Mouse (Mus musculus) limb, embryonic 10.5 days (tissue): ENCODE measurements around the gene Gm10961. TPM values are rescaled to one million over a fixed set of nuclear protein-coding genes. Genes with fewer than 3 reads are reported as not detected.
A peak's percentile ranks its signal among the peaks of the same experiment; 100 is the strongest.
"Not testable (repeated sequence)": the region's sequence is repeated elsewhere in the genome, so short reads cannot be mapped to it uniquely, and the experiment has no call there.

ENCODE experiments used
- DNase-seq: peaks from one replicate; pipeline ENCODE4 v3.0.0-alpha.2; 2017; ENCODE audit warnings: low spot score
- H3K27ac ChIP-seq: fragments of 300-500 bp; sonication (generic); 2 replicates; pipeline ENCODE4 v1.5.1; 2016; ENCODE audit warnings: mild to moderate bottlenecking
- H3K27me3 ChIP-seq: fragments of 300-500 bp; sonication (generic); 2 replicates; pipeline ENCODE4 v1.6.1; 2016; ENCODE audit warnings: low read depth, mild to moderate bottlenecking; ENCODE audit not compliant: poor library complexity, severe bottlenecking
- H3K36me3 ChIP-seq: fragments of 300-500 bp; sonication (generic); 2 replicates; pipeline ENCODE4 v1.6.1; 2016; ENCODE audit warnings: mild to moderate bottlenecking, moderate library complexity
- H3K4me1 ChIP-seq: fragments of 300-500 bp; sonication (generic); 2 replicates; pipeline ENCODE4 v1.6.1; 2016
- H3K4me3 ChIP-seq: fragments of 300-500 bp; sonication (generic); 2 replicates; pipeline ENCODE4 v1.5.1; 2016; ENCODE audit warnings: mild to moderate bottlenecking, moderate library complexity
- H3K9me3 ChIP-seq: fragments of 300-500 bp; sonication (generic); replicated peaks from 2 replicates; pipeline ENCODE4 v1.6.1; 2016; ENCODE audit warnings: mild to moderate bottlenecking
- WGBS: fragments of 180-500 bp; shearing (Covaris S2); methylation state at CpG from one replicate; pipeline ENCODE4 v1.1.7; 2016; 5-methylcytosine and 5-hydroxymethylcytosine counted together
- polyA plus RNA-seq: library from polyadenylated mRNA; unstranded; fragments of >200 nt; fragmentation: Nextera tagmentation; extraction: Ambion mirVana; gene quantifications from 2 replicates; pipeline ENCODE4 v1.2.1, GENCODE M21; 2016

The Gm10961 gene
- polyA plus RNA-seq, 1 experiment from 2014 or later: not detected

- Histone ChIP-seq H3K36me3 (peaks cover 99% of the 10 kb centered on the region), H3K4me1 (no peaks in the 10 kb centered on the region), H3K27ac (no peak overlapping the region), H3K9me3 (no peaks in the 10 kb centered on the region), H3K4me3 (no peak overlapping the region), H3K27me3 (no peaks in the 10 kb centered on the region)
- DNase-seq: no peak
- 97% methylated on average over 8 of the region's 8 CpGs for WGBS
Measured at GRCm38 (mm10) chr3:107624424-107624823, 6.7 kb upstream of the Gm10961 start.

GRCm38 (mm10) chr3:107625536-107625935 is 5.6 kb upstream of the Gm10961 start:
- Histone ChIP-seq H3K9me3 (no peaks in the 10 kb centered on the region), H3K4me3 (no peak overlapping the region), H3K4me1 (peaks cover 7% of the 10 kb centered on the region), H3K27me3 (no peaks in the 10 kb centered on the region), H3K36me3 (peaks cover 94% of the 10 kb centered on the region), H3K27ac (no peak overlapping the region)
- DNase-seq: no peak
- WGBS: 95% methylated on average over 8 of the region's 8 CpGs

- no peak for DNase-seq
- 94% methylated on average over 8 of the region's 8 CpGs for WGBS
Measured at GRCm38 (mm10) chr3:107626751-107627150, 4.4 kb upstream of the Gm10961 start.

DNA sequence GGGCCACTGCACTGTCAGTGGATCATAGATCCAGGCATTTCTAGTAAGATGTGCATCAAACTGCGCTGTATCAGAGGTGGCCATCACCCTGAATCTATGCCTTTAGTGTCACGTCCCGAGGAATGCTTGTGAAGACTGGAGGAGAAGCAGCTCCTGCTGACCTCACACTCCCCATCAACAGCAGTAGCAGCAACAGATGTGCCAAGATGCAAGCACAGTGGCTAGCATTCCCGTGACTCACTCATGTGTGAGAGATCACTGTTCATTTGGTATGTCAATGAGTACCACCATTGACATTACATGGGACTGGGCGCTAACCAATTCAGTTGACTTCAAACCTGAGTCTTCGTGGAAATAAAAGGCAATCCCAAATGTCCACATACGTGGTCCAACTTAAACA is 3.5 kb upstream of the Gm10961 start:
- WGBS: 92% methylated on average over 7 of the region's 7 CpGs

More at GRCm38 (mm10) chr3:107626751-107627150, 4.4 kb upstream of the Gm10961 start:
- Histone ChIP-seq H3K9me3 (no peaks in the 10 kb centered on the region), H3K4me3 (no peak overlapping the region), H3K27me3 (no peaks in the 10 kb centered on the region), H3K27ac (no peak overlapping the region), H3K36me3 (peaks cover 82% of the 10 kb centered on the region), H3K4me1 (peaks cover 10% of the 10 kb centered on the region)

GRCm38 (mm10) chr3:107628551-107628950 is 2.6 kb upstream of the Gm10961 start:
- Histone ChIP-seq H3K4me1 (peaks cover 18% of the 10 kb centered on the region), H3K4me3 (no peak overlapping the region), H3K36me3 (peaks cover 64% of the 10 kb centered on the region), H3K27me3 (no peaks in the 10 kb centered on the region), H3K27ac (no peak overlapping the region), H3K9me3 (no peaks in the 10 kb centered on the region)
- no peak for DNase-seq
- WGBS: 88% methylated on average over 2 of the region's 2 CpGs

More for the DNA sequence above, 3.5 kb upstream of the Gm10961 start:
- peaks cover 73% of the 10 kb centered on the region for H3K36me3 ChIP-seq
- peaks cover 15% of the 10 kb centered on the region for H3K4me1 ChIP-seq
- no peaks in the 10 kb centered on the region for H3K27me3 ChIP-seq
- no peak overlapping the region for H3K4me3 ChIP-seq
- no peak for DNase-seq
- H3K27ac ChIP-seq: no peak overlapping the region
- no peaks in the 10 kb centered on the region for H3K9me3 ChIP-seq

GRCm38 (mm10) chr3:107629411-107629810 is 1.7 kb upstream of the Gm10961 start:
- Histone ChIP-seq H3K9me3 (no peaks in the 10 kb centered on the region), H3K27ac (no peak overlapping the region), H3K4me3 (no peak overlapping the region), H3K27me3 (no peaks in the 10 kb centered on the region), H3K4me1 (peaks cover 18% of the 10 kb centered on the region), H3K36me3 (peaks cover 56% of the 10 kb centered on the region)
- 87% methylated on average over 4 of the region's 4 CpGs for WGBS
- DNase-seq: no peak

DNA sequence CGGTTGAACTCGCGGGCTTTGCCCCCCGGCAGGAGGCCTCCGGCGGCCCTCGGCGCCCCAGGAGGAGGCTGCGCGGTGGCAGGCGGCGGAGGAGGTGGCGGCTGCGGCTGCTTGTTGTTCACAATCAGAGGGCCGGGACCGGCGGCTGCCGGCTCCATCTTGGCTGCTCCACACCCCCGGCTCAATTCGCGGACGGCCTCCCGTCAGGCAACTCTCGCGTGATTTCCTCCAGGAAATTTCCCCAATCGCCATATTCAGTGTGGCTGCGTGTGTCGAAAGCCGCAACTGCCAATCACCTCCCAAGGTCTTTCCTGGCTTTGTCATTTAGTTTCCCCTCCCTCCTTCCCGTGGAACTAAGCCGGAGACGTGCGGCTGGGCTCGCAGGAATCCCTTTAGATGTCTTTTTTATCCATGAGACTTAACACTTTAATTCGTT is 419 bp downstream of the Gm10961 start, which contains the start of gene Strip1:
Strip1 (minus strand) TSS at position 172 of the 436 bp plus-strand sequence.
- H3K36me3 ChIP-seq: peaks cover 34% of the 10 kb centered on the region
- peak within 1 kb of the TSS; percentile 97 for H3K27ac ChIP-seq
- peak; percentile 93 for DNase-seq
- peak within 1 kb of the TSS; percentile 91 for H3K4me3 ChIP-seq
- H3K9me3 ChIP-seq: no peaks in the 10 kb centered on the region
- WGBS: under 1% methylated on average over 35 of the region's 35 CpGs
- peaks cover 18% of the 10 kb centered on the region for H3K4me1 ChIP-seq
- H3K27me3 ChIP-seq: no peaks in the 10 kb centered on the region

DNA sequence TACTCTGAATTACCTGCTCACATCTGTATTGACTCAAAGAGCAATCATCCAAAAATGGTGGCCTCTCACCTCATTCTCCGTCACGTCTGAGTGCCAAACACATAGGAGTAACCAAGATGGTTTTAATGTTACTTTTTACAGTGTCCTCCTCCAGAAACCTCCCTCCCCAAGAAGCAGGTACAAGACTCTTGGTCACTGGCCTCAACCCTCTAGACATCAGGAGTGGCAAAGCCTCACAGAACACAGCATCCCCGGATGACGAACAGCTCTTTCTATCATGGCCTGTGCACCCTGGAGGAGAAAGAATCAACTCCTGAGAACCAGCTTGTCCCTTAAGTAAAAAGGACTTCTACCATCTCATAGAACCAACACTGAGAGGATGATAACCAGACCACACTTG is 1.7 kb downstream of the Gm10961 start:
- Histone ChIP-seq H3K9me3 (no peaks in the 10 kb centered on the region), H3K4me3 (no peak overlapping the region), H3K27ac (no peak overlapping the region), H3K36me3 (peaks cover 22% of the 10 kb centered on the region), H3K4me1 (peaks cover 18% of the 10 kb centered on the region), H3K27me3 (no peaks in the 10 kb centered on the region)
- no peak for DNase-seq
- WGBS: 80% methylated on average over 4 of the region's 4 CpGs

GRCm38 (mm10) chr3:107633906-107634305 is 2.8 kb downstream of the Gm10961 start:
- H3K9me3 ChIP-seq: no peaks in the 10 kb centered on the region
- peaks cover 11% of the 10 kb centered on the region for H3K36me3 ChIP-seq
- WGBS: 92% methylated on average over 9 of the region's 9 CpGs
- H3K4me1 ChIP-seq: peaks cover 18% of the 10 kb centered on the region
- no peak overlapping the region for H3K4me3 ChIP-seq
- no peak for DNase-seq
- H3K27me3 ChIP-seq: no peaks in the 10 kb centered on the region
- H3K27ac ChIP-seq: no peak overlapping the region

- Histone ChIP-seq H3K9me3 (no peaks in the 10 kb centered on the region), H3K36me3 (no peaks in the 10 kb centered on the region), H3K27ac (no peak overlapping the region), H3K4me1 (peaks cover 8% of the 10 kb centered on the region; the same call in 1 of the 2 replicates), H3K4me3 (no peak overlapping the region), H3K27me3 (no peaks in the 10 kb centered on the region)
- WGBS: 49% methylated on average over 8 of the region's 8 CpGs
- peak; percentile 27 for DNase-seq
Measured at GRCm38 (mm10) chr3:107635836-107636235, 4.7 kb downstream of the Gm10961 start.

- 70% methylated on average over 3 of the region's 3 CpGs for WGBS
- H3K36me3 ChIP-seq: no peaks in the 10 kb centered on the region
- DNase-seq: no peak
- peaks cover 8% of the 10 kb centered on the region; the same call in 1 of the 2 replicates for H3K4me1 ChIP-seq
- H3K27ac ChIP-seq: no peak overlapping the region
- H3K9me3 ChIP-seq: no peaks in the 10 kb centered on the region
- no peaks in the 10 kb centered on the region for H3K27me3 ChIP-seq
- no peak overlapping the region for H3K4me3 ChIP-seq
Measured at GRCm38 (mm10) chr3:107636236-107636635, 5.1 kb downstream of the Gm10961 start.

DNA sequence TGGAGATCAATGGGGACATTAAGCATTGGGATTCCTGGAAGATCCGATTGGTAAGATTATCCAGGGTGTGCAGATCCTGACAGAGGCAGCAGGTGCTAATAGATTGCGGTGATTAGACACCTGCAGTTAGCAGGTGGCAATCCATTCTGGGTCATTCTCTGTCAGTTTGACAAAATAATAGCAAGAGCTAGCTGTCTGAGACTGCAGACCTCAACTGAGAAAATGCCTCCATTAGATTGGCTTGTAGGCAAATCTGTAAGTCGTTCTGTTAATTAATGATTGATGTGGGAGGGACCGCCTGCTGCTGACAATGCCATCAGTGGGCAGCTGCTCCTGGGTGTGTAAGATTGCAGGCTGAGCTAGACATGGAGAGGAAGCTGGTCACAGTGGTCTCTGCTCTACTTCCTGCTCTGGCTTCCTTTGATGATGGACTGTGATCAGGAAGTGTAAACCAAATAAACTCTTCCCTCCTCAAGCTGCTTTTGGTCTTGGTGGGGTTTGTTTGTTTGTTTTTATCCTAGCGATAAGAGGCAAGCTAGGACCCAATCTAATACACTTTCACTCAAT is 6.6 kb downstream of the Gm10961 start:
- 0 out of 2 replicates have a peak, but pooled peaks cover 3% of the 10 kb centered on the region for H3K4me1 ChIP-seq
- WGBS: 69% methylated on average over 5 of the region's 5 CpGs
- H3K27me3 ChIP-seq: no peaks in the 10 kb centered on the region
- DNase-seq: no peak
- H3K9me3 ChIP-seq: no peaks in the 10 kb centered on the region
- no peak overlapping the region for H3K27ac ChIP-seq
- H3K36me3 ChIP-seq: no peaks in the 10 kb centered on the region
- H3K4me3 ChIP-seq: no peak overlapping the region

- H3K36me3 ChIP-seq: no peaks in the 10 kb centered on the region
- no peak for DNase-seq
- H3K27me3 ChIP-seq: no peaks in the 10 kb centered on the region
- H3K9me3 ChIP-seq: no peaks in the 10 kb centered on the region
- 97% methylated on average over 3 of the region's 3 CpGs for WGBS
- no peak overlapping the region for H3K27ac ChIP-seq
- no peak overlapping the region for H3K4me3 ChIP-seq
- H3K4me1 ChIP-seq: peaks cover 4% of the 10 kb centered on the region
Measured at GRCm38 (mm10) chr3:107646947-107647346, 15.8 kb downstream of the Gm10961 start.

GRCm38 (mm10) chr3:107650276-107650675 is 19.2 kb downstream of the Gm10961 start:
- H3K4me1 ChIP-seq, H3K27me3 ChIP-seq, H3K27ac ChIP-seq, H3K36me3 ChIP-seq, DNase-seq, H3K9me3 ChIP-seq, H3K4me3 ChIP-seq: not testable (repeated sequence)
- WGBS: 79% methylated on average over 5 of the region's 5 CpGs
